Mouse (Mus musculus): ENCODE measurements around the gene Rbl2.

DNA sequence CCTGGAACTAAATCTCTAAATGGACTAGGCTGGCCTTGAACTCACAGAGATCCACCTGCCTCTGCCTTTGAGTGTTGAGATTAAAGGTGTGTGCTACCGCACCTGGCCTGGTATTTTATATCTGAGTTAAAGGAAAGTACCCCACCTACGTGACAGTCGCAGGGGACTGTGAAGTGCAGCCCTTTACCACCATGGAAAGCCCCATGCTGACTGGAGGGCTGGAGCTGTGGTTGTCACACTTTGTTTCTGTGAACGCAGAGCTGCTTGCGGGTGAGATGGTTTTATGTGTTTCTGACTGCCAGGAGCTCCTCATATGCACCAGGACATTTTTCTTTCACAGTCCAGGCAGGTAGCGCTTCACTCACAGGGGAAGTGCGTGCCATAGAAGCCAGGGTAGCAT is 18.6 kb downstream of the Rbl2 start:
- TF ChIP-seq CTCF (IDR thresholded peaks at IDR 0.05) (no peak), EP300 (IDR thresholded peaks at IDR 0.05) (no peak)
